Mouse (Mus musculus) fibroblast of lung, adult 2 months (primary cell): ENCODE results near the gene Mmp20.
A peak's percentile ranks its signal among the peaks of the same experiment; 100 is the strongest.

Experiments used
- DNase-seq: peaks from one replicate; pipeline ENCODE4 v3.0.0-alpha.2; 2011; ENCODE audit warnings: low read depth

Mmp20 gene

GRCm38 (mm10) chr9:7689799-7690198, 61.8 kb downstream of the Mmp20 start:
- no peak for DNase-seq

GRCm38 (mm10) chr9:7691790-7692189, 63.8 kb downstream of the Mmp20 start, which contains the start of gene Mmp7:
Gene Mmp7, plus strand, starts transcription at chr9:7692090.
- DNase-seq = no peak

GRCm38 (mm10) chr9:7693961-7694360, 65.9 kb downstream of the Mmp20 start:
- DNase-seq = no peak

- no peak for DNase-seq
Observed at GRCm38 (mm10) chr9:7695646-7696045, 67.6 kb downstream of the Mmp20 start.

DNA sequence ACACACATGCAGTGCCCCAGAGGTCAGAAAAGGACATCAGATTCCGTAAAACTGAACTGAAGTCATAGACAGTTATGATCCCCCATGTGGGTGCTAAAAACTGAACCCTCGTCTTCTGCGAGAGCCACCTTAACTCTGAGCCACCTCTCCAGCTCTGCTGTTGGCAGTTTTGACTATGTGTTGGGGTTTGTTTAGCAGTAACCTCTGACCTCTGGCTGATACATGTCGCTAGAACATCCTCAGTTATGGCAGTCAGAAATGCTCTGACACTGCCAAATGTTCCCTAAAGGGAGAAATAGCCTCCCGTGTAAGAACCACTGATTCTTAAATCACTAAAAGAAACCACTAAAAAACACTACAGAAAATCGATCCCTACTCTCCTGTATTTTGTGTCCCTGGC, 80.7 kb downstream of the Mmp20 start:
- DNase-seq = no peak

DNA sequence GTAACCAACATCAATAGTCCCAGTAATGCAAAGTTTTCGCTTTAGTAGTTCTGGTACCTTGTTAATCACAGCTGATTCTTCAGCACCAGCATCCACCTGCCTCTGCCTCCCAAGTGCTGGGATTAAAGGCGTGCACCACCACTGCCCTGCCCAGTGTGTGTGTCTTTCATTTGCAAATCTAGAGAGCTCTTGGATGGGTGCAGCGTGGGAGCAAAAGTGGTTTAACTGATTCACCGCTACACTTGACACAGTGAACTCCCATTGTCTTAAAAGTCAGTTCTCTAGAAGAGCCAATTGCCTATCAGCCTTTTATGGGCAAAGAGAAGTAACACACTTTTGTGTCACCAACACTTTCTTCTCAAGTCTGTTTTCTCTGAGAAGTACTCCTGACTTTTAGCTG, 83.2 kb downstream of the Mmp20 start:
- DNase-seq = no peak

- peak; percentile 16 for DNase-seq
Observed at GRCm38 (mm10) chr9:7714062-7714907, 86.3 kb downstream of the Mmp20 start.

DNA sequence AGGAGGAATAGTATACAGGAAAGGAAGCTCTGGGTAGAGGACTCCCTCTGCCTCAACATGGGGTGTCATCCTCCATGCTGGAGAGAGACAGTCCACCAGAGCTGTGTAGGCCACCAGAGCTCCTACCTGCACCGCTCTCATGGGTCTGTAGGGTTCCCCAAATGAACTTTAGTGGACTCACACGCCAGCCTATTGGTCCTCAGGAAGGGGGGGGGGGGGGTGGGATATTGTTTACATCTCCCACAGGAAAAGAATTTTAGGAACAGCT, 86.8 kb downstream of the Mmp20 start:
- DNase-seq = no peak

- DNase-seq = no peak
Observed at GRCm38 (mm10) chr9:7721543-7721942, 93.5 kb downstream of the Mmp20 start.
